Mouse (Mus musculus) layer of hippocampus, adult 18-20 months (tissue): ENCODE measurements around the gene Elfn2. TPM values are rescaled to one million over a fixed set of nuclear protein-coding genes. Genes with fewer than 3 reads are reported as not detected.
A peak's percentile ranks its signal among the peaks of the same experiment; 100 is the strongest.

Experiments
- DNase-seq, 2 experiments: peaks; one replicate each; pipeline ENCODE4 v3.0.0; 2022; ENCODE audit warnings: low spot score in 2 of 2
- total RNA-seq, 2 experiments: library from RNA; stranded (reverse); gene quantifications; 2 replicates each; pipeline ENCODE4 v1.2.3; 2021

Elfn2 gene
- total RNA-seq, 2 experiments from 2014 or later: 206 to 214 TPM

DNA sequence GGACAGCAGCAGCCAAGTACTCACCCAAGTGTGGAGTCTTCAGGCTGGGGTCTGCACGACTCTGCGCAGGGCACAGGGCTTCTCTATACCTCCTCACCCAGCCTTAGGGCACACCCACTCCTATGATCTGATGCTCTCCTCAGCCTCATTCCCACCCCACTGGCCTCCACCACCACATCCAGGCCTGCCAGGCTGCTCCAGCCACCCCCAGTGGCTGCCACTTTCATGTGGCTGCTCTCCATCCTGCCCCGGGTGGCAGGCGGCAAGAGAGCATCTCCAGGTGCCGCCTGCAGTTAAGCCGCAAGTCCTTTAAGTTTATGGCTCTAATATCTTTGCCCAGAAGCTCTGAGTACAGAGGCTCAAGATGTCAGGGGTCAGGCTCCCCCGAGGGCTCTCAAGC, 8.1 kb upstream of the Elfn2 start:
- DNase-seq: no peak

DNA sequence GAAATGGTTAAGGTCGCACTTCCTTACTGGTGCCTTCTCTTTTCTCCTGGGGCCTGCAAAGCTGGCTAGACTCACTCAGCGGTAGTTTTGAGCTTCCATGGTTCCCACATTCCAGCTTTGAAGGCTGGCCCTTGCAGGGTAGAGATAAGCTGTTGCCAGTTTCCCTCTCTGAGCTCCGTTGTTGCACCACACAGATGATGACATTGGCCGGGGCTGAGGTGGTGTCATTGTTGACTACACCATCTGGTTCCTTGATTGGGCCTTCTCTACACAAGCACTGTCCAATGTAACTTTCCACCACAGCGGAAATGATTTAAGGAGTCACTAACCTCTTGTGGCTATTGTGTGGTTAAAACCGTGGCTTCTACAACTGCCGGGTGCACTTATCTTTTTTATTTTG, 2.0 kb upstream of the Elfn2 start:
- DNase-seq: peak in 1 of 2 experiments; percentile 9

- peak in 1 of 2 experiments; percentile 83 for DNase-seq
These were observed 1.5 kb upstream of the Elfn2 start for GRCm38 (mm10) chr15:78720094-78720493.

DNA sequence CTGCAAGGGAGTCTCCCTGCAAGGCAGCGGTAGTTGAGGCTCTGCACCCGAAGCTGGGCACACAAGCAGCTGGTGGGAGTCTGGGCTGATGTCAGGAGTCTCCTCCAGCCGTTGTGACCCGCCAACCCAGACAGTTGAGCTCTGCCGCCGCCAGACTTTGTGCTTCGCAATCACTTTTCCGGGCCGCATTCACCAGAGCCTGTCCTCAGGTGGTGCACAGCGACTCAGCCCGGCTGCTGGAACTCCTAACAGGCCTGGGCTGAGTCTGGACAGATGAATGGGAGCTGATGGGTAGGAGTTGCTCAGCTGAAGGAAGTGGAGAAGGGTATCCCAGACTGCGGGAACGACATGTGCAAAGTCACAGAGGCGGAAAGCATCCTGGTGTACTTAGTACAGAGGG, 845 bp upstream of the Elfn2 start:
- peak in 1 of 2 experiments; percentile 58 for DNase-seq

DNA sequence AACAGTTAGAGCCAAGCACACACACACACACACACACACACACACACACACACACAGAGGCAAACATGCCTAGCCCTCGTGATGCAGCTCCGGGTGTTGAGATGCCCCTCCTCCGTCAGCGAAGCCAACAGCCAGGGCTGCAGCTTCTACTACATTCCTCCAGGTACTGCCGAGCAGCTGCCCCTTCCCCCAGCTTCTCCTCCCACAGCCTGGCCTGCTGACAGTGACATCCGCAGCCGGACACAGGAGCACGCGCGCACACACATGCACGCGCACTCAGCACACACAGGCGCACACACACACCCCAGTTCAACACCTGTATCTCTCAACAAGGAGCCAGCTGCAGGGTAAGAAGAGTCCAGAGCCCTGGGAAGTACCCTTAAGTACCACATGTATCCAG, 1.6 kb downstream of the Elfn2 start:
- no peak for DNase-seq

GRCm38 (mm10) chr15:78715856-78716255, 2.7 kb downstream of the Elfn2 start:
- peak in 1 of 2 experiments; percentile 21 for DNase-seq

DNA sequence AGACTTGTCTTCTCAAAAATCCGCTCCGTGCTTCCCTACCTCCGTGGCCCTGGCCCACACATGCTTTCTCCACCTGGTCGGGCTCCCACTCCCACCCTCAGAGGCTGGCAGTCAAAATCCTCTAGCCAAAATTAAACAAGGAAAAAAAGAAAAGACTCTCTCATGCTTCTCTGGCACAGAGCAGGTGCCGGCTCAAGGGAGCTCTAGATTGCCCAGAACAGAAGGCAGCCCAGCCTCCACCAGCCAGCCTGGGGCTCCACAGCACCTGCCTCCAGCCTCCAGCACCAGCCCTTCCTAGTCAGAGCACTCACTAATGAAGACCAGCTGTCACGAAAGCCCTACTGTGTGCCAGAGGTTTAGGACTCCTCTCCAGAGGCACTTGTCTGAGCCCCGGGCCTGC, 4.8 kb downstream of the Elfn2 start:
- peak in 1 of 2 experiments; percentile 25 for DNase-seq

- peak in 1 of 2 experiments; percentile 67 for DNase-seq
These were observed 6.0 kb downstream of the Elfn2 start for GRCm38 (mm10) chr15:78712335-78713258.

GRCm38 (mm10) chr15:78711935-78712334, 6.6 kb downstream of the Elfn2 start:
- DNase-seq: peak; percentile 84

DNA sequence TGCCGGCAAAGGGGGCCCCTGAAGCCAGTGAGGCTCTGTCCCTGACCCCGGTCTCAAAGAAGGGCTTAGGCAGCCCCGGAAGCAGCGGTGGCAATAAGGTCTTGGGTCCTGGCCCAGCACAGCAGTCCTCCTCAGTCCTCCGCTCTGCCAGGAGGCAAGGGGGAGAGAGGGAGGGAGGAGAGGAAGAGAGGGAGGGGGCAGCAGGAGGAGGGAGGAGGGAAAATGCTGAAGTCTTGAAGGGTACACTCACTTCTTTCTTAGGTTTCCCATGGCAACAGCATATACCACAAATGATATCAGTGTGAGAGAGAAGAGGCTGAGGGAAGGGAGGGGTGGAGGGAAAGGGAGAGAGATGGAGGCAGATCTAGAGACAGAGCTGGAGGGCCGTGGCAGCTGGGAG, 7.9 kb downstream of the Elfn2 start:
- DNase-seq: peak in 1 of 2 experiments; percentile 66

- DNase-seq: peak in 1 of 2 experiments; percentile 75
These were observed 8.8 kb downstream of the Elfn2 start for GRCm38 (mm10) chr15:78709767-78710166.

DNA sequence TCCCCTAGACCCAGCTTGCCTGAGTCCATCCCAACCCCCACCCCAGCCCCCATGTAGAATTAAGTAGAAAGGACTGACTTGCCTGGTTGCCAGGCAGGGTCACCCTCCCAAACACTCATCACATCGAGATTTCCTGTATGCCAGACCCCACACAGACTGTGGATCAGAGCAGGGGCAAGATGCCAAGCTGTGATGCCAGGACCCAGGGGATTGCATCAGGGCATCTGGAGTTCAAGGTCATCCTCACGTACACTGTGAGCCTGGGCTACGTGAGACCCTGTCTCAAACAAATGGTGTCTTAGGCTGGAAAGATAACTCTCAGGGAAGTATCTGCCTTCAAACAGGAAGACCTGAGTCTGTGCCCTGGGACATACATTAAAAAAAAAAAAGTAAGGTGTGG, 11.9 kb downstream of the Elfn2 start:
- no peak for DNase-seq

DNA sequence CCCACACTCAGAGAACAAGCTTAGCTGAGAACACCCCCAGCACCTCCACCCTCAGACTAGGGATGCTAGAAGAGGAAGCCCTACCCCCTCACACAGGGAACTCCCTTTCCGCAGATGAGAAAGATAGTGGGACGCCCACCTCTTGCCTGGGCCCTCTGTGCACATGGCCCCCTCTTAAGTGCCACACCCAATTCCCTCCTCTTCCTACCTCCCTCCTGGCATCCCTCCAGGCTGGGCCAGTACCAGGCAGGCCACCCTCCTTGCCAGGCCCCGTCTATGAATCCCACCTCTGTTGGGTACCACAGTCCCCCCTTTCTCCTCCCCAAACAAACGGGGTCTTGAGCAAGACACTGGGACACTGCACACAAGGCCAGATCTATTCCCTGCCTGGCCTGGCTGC, 13.7 kb downstream of the Elfn2 start:
- no peak for DNase-seq

DNA sequence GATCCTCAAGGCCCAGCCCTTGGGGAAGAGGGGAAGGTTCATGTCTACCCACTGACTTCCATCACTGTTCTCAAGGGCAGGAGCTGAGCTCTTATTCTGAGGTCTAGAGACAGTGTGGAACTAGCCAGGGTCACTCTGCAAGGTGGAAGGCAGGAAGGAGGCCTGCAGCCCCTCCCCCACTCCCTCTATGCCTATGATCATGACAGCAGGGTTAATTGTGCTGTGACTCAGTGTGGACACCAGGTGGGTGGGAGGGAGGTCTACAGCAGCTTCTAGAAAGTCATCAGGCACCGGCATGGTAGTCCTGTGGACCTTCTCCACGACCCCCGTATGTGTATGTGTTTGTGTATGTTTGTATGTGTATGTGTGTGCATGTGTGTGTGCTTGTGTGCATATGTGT, 14.6 kb downstream of the Elfn2 start:
- no peak for DNase-seq

DNA sequence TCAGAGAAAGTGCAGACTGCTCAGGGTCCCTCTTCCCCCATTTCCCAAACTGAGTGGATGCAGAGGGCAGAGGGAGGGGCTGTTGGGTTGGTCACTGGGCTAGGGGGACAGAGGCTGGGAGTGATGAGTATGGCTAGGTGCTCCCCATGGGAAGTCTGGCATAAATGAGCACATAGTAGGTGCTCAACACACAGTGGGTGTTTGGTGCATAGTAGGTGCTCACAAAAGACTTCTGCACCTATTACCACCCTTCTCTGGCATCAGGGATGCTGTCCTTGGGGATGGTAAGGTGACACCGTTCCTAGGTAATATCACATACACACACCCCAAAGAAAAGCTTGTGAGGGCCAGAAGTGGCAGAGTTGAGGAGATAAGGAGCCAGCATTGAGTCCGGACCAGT, 18.2 kb downstream of the Elfn2 start:
- DNase-seq: no peak

DNA sequence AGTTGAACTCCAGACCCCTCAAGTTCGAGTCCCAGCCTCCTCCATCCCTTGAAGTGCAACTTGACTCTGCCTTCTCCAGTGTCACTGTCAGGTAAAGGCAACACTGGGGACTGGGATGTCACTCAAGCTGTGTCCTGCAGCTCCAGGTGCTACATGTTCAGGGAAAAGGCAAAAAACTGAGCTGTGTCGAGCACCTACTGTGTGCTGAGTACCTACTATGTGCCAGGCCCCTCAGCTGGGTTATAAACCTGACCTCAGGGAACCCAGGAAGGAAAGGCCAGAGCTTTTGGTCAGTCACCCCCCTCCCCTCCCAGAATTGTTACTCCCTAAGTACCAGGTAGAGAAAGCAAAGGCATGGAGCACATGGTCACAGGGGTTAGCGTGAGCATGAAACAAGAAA, 19.1 kb downstream of the Elfn2 start:
- DNase-seq: no peak

GRCm38 (mm10) chr15:78698491-78699135, 20.0 kb downstream of the Elfn2 start:
- peak in 1 of 2 experiments; percentile 79 for DNase-seq

- peak in 1 of 2 experiments; percentile 83 for DNase-seq
These were observed 20.5 kb downstream of the Elfn2 start for GRCm38 (mm10) chr15:78698084-78698483.

DNA sequence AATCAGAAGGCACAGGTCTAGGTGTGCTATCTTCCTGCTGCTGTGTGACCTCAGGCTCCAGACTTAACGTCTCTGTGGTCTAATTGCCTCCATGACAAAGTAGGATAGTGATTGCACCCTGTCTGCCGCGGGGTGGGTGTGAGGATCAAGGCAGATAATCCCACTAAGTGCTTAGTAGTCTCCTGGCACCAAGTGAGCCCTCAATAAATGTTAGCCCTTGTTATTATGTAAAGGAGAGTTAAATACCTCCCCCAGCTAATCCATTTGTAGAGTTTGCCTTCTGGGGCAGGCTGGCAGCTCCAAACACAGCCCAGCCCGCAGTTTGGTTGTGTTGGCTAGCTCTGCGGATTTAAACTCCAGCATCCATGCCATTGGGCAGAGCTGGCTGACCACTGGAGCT, 22.8 kb downstream of the Elfn2 start:
- DNase-seq: no peak

- DNase-seq: no peak
These were observed 26.1 kb downstream of the Elfn2 start for GRCm38 (mm10) chr15:78692505-78692904.

DNA sequence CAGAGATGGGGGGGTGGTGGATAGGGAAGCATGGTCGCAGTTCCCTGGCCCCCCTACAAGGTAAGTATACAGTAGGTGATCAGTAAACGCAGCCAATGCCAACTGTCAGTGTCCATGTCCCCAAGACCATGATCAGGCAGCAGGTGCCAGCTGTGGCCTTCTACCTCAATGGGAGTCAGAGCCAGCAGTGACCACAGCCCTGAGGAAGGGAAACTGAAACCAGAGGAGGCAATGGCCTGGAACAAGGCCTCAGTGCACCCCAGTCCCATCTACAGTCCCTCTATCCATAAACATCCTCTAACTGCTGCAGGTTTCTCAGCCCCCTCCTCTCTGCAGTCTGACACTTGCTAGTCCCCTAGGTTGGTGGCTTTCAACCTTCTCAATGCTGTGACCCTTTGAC, 27.9 kb downstream of the Elfn2 start:
- DNase-seq: no peak

GRCm38 (mm10) chr15:78686910-78687309, 31.7 kb downstream of the Elfn2 start:
- DNase-seq: no peak
